Mouse (Mus musculus): ENCODE data around the gene Tnfsf9. TPM values are rescaled to one million over a fixed set of nuclear protein-coding genes. Genes with fewer than 3 reads are reported as not detected.

Tnfsf9 gene
- polyA plus RNA-seq, 1 experiment from 2014 or later, result 8.7 TPM

DNA sequence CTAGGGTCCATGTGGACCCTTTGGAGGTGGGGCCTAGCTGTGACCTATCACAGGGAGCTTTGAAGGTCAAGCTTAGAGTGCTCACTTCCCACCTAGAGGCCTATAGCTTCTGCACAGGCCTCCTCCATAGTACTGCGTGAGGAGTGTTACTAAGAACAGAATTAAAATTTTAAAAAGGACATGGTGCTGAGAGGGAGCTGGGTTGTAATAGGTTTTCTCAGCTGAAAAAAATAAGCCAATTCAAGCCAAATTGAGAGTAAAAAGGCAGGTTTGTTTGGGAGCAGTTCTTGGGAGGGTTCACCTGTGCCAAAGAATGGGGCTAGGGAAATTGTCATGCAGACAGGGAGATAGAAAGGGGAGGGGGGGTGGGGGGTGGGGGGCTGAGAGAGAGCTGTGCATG lies 40.0 kb downstream of the Tnfsf9 start:
- Histone ChIP-seq H3K9ac (no peak overlapping the region), H3K4me1 (replicated peaks) (peaks cover 10% of the 10 kb centered on the region), H3K36me3 (no peaks in the 10 kb centered on the region), H3K9me3 (no peaks in the 10 kb centered on the region), H3K4me3 (no peak overlapping the region), H3K27ac (replicated peaks) (no peak overlapping the region), H3K27me3 (peaks cover 16% of the 10 kb centered on the region), H3K4me2 (no peak overlapping the region)
- WGBS, result 65% methylated on average over 1 of the region's 1 CpGs
- no peak for ATAC-seq (ENCODE audit: low FRiP score, low read depth)

GRCm38 (mm10) chr17:57148343-57148742 lies 43.2 kb downstream of the Tnfsf9 start:
- Histone ChIP-seq H3K4me2 (no peak overlapping the region), H3K27me3 (peaks cover 16% of the 10 kb centered on the region), H3K4me3 (no peak overlapping the region), H3K36me3 (no peaks in the 10 kb centered on the region), H3K4me1 (replicated peaks) (peaks cover 10% of the 10 kb centered on the region), H3K9ac (no peak overlapping the region), H3K9me3 (no peaks in the 10 kb centered on the region), H3K27ac (replicated peaks) (no peak overlapping the region)
- WGBS, result 75% methylated on average over 4 of the region's 4 CpGs
- ATAC-seq (ENCODE audit: low FRiP score, low read depth), result no peak

DNA sequence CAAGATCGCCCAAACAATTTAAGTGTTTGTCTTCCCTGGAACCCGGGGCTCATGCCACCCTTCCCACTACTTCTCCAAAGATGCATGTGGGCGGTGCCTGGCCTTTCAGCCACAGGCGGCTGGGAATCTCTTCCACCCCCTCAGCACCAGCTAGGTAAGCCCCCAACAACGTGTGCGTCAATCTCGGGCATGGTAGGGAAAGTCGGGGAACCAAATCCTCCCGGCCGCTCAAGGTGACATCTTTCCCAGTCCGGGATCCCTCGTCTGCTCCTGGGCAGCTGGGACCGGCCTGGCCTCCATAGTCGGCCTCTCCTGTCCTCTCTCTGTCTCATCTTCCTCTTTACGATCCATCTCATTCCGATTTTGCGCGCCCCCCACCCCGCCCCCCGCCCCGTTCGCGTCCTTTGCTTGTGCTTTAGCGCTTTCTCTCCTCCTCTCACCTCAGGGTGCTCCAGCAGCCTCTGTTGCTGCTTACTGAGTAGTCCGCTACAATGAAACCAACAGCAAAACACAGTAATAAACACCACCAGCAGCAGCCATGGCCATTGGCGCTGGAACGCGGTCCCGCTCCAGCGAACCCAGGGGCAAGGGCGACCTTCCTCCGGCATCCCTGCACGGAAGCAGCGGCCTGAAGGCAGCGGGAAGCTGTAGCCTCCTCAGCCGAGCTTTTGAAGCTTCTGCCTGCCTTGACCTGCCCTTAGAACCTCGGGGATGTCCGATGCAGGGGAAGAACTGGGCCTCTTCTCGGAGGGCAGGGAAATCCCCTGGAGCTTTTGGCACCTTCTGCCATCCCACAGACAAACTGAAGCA lies 44.1 kb downstream of the Tnfsf9 start, which contains the start of gene Cd70:
Gene Cd70, minus strand, starts transcription at position 784 of the 810 bp plus-strand sequence.
- no peaks in the 10 kb centered on the region for H3K36me3 ChIP-seq
- H3K27me3 ChIP-seq, result peaks cover 16% of the 10 kb centered on the region
- H3K4me2 ChIP-seq, result peak within 1 kb of the TSS; percentile 74
- H3K4me3 ChIP-seq, result peak within 1 kb of the TSS; percentile 38
- peak; percentile 58; the same call in 1 of the 2 replicates for ATAC-seq (ENCODE audit: low FRiP score, low read depth)
- H3K9ac ChIP-seq, result peak within 1 kb of the TSS; percentile 41
- no peaks in the 10 kb centered on the region for H3K9me3 ChIP-seq
- no peak within 1 kb of the TSS for H3K27ac ChIP-seq (replicated peaks)
- WGBS, result 3% methylated on average over 39 of the region's 39 CpGs
- peaks cover 10% of the 10 kb centered on the region for H3K4me1 ChIP-seq (replicated peaks)

DNA sequence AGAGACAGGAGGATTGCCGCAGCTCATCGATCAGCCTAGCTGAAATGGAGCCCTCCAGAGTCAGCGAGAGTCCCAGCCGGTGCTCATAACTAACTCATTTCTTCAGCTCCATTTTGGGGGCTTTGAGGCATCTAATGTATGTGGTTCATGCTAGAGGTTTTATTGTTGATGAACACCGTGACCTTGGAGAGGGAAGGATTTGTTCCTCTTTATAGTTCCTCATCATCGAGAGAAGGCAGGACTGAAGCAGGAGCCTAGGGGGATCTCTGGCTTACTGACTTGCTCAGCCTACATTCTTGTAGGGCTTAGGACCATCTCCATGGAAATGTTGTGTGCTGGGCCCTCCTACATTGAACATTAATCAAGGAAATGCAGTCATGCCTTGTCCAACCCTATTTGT lies 47.9 kb downstream of the Tnfsf9 start:
- no peak for ATAC-seq (ENCODE audit: low FRiP score, low read depth)
- no peak overlapping the region for H3K4me3 ChIP-seq
- 67% methylated on average over 6 of the region's 6 CpGs for WGBS
- H3K4me1 ChIP-seq (replicated peaks), result peaks cover 10% of the 10 kb centered on the region
- H3K4me2 ChIP-seq, result no peak overlapping the region
- H3K9me3 ChIP-seq, result no peaks in the 10 kb centered on the region
- H3K36me3 ChIP-seq, result no peaks in the 10 kb centered on the region
- H3K27me3 ChIP-seq, result peaks cover 5% of the 10 kb centered on the region
- H3K27ac ChIP-seq (replicated peaks), result no peak overlapping the region
- H3K9ac ChIP-seq, result no peak overlapping the region

DNA sequence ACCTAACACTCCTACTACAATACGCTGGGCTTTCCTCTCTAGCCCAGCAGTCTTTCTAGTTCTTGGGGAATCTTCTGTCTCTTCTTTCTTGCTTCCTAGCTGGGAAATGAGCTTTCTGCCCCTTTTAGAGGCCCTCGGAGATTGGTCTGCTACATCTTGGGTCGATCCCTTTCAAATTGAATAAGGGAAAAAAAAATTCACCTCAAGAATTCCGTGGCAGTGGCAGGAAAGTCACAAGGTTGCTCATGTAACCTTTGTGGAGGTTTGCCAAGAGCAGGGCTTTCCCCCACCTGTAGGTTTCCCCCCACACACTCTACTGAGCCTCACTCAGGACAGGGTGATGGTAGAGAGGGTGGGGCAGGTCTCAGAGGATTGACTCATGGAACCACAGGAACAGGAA lies 48.7 kb downstream of the Tnfsf9 start:
- no peak overlapping the region for H3K27ac ChIP-seq (replicated peaks)
- H3K36me3 ChIP-seq, result no peaks in the 10 kb centered on the region
- H3K27me3 ChIP-seq, result no peaks in the 10 kb centered on the region; the same call in 1 of the 2 replicates
- no peak for ATAC-seq (ENCODE audit: low FRiP score, low read depth)
- H3K4me3 ChIP-seq, result no peak overlapping the region
- H3K9ac ChIP-seq, result no peak overlapping the region
- H3K9me3 ChIP-seq, result no peaks in the 10 kb centered on the region
- H3K4me2 ChIP-seq, result no peak overlapping the region
- peaks cover 9% of the 10 kb centered on the region for H3K4me1 ChIP-seq (replicated peaks)
- 90% methylated on average over 4 of the region's 4 CpGs for WGBS

Other genes starting within 250 kb of the Tnfsf9 start
- not detected in 2 replicates for gene Acsbg2, start 230.9 kb upstream of the Tnfsf9 start, polyA plus RNA-seq (2015; fragmentation: Nextera tagmentation; extraction: Ambion mirVana)
- gene 1700061G19Rik, start 229.8 kb upstream of the Tnfsf9 start, polyA plus RNA-seq (2015; fragmentation: Nextera tagmentation; extraction: Ambion mirVana), result 0.43 and 0.61 TPM in 2 replicates
- 89.1 and 93.3 TPM in 2 replicates for gene Mllt1, start 169.9 kb upstream of the Tnfsf9 start, polyA plus RNA-seq (2015; fragmentation: Nextera tagmentation; extraction: Ambion mirVana)
- gene Acer1, start 123.2 kb upstream of the Tnfsf9 start, polyA plus RNA-seq (2015; fragmentation: Nextera tagmentation; extraction: Ambion mirVana), result not detected in 2 replicates
- 166 and 168 TPM in 2 replicates for gene Clpp, start 115.0 kb upstream of the Tnfsf9 start, polyA plus RNA-seq (2015; fragmentation: Nextera tagmentation; extraction: Ambion mirVana)
- gene Alkbh7, start 108.0 kb upstream of the Tnfsf9 start, polyA plus RNA-seq (2015; fragmentation: Nextera tagmentation; extraction: Ambion mirVana), result 54.7 and 55.8 TPM in 2 replicates
- gene Pspn, start 105.3 kb upstream of the Tnfsf9 start, polyA plus RNA-seq (2015; fragmentation: Nextera tagmentation; extraction: Ambion mirVana), result 0.51 and 0.61 TPM in 2 replicates
- gene Gtf2f1, start 94.0 kb upstream of the Tnfsf9 start, polyA plus RNA-seq (2015; fragmentation: Nextera tagmentation; extraction: Ambion mirVana), result 67.3 and 67.5 TPM in 2 replicates
- gene Gm17949, start 93.9 kb upstream of the Tnfsf9 start, polyA plus RNA-seq (2015; fragmentation: Nextera tagmentation; extraction: Ambion mirVana), result 0.41 and 0.54 TPM in 2 replicates
- 27.9 and 31.2 TPM in 2 replicates for gene Khsrp, start 73.8 kb upstream of the Tnfsf9 start, polyA plus RNA-seq (2015; fragmentation: Nextera tagmentation; extraction: Ambion mirVana)
- gene Slc25a41, start 63.7 kb upstream of the Tnfsf9 start, polyA plus RNA-seq (2015; fragmentation: Nextera tagmentation; extraction: Ambion mirVana), result not detected in 2 replicates
- 4.1 and 4.6 TPM in 2 replicates for gene Crb3, start 46.2 kb upstream of the Tnfsf9 start, polyA plus RNA-seq (2015; fragmentation: Nextera tagmentation; extraction: Ambion mirVana)
- gene Slc25a23, start 45.5 kb upstream of the Tnfsf9 start, polyA plus RNA-seq (2015; fragmentation: Nextera tagmentation; extraction: Ambion mirVana), result 43.1 and 45.0 TPM in 2 replicates
- gene Dennd1c, start 26.8 kb upstream of the Tnfsf9 start, polyA plus RNA-seq (2015; fragmentation: Nextera tagmentation; extraction: Ambion mirVana), result 4.3 and 4.4 TPM in 2 replicates
- 329 and 394 TPM in 2 replicates for gene Tubb4a, start 17.5 kb upstream of the Tnfsf9 start, polyA plus RNA-seq (2015; fragmentation: Nextera tagmentation; extraction: Ambion mirVana)
- gene Cd70, start 44.5 kb downstream of the Tnfsf9 start, polyA plus RNA-seq (2015; fragmentation: Nextera tagmentation; extraction: Ambion mirVana), result 1.4 and 1.9 TPM in 2 replicates
- 0.08 TPM in 1 of 2 replicates, not detected in the other for gene Tnfsf14, start 88.9 kb downstream of the Tnfsf9 start, polyA plus RNA-seq (2015; fragmentation: Nextera tagmentation; extraction: Ambion mirVana)
- 1.2 and 1.9 TPM in 2 replicates for gene C3, start 122.8 kb downstream of the Tnfsf9 start, polyA plus RNA-seq (2015; fragmentation: Nextera tagmentation; extraction: Ambion mirVana)
- 22.3 and 24.0 TPM in 2 replicates for gene Gpr108, start 143.1 kb downstream of the Tnfsf9 start, polyA plus RNA-seq (2015; fragmentation: Nextera tagmentation; extraction: Ambion mirVana)
- 10.4 and 11.6 TPM in 2 replicates for gene Trip10, start 144.1 kb downstream of the Tnfsf9 start, polyA plus RNA-seq (2015; fragmentation: Nextera tagmentation; extraction: Ambion mirVana)
- 1.7 and 1.8 TPM in 2 replicates for gene Vav1, start 173.8 kb downstream of the Tnfsf9 start, polyA plus RNA-seq (2015; fragmentation: Nextera tagmentation; extraction: Ambion mirVana)

Data from hindbrain, embryonic 15.5 days (tissue).